Mouse (Mus musculus): ENCODE data around the gene Ube4b.

Gene Ube4b

DNA sequence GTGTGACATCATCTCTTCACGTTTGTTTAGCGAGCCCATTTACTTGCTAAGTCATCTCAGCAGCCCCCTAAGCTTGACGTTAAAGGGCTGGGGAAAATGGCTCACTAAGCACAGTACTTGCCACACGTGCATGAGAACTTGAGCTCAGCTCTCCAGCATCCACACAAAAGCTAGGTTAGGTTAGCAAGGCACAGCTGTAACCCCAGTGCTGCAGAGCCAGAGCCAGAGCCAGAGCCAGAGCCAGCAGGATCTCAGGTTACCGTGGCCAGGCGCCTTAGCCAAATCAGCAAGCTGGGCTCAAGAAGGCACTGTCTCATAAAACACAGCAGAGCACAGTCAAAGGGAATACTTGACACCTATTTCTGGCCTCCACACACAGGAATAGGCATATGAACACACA lies 31.0 kb downstream of the Ube4b start:
- DNase-seq (ENCODE audit: low spot score in 2 of 2): no peak

DNA sequence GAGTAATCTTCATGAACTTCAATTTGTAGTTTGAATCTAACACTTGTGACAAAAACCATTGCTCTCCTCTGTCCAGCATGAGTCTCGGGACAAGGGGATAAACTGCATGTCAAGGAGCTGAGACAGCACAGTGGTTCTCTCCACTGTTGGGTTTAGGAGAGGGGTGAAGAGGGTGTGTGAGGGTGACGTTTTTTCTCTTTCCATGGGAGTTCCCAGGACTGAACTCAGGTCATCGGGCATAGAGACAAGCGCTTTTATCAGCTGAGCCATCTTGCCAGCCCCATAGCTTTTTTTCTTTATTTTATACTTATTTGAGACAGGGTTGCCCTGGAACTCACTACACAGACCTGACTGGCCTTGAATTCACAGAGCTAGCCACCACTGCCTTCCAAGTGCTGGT lies 32.3 kb downstream of the Ube4b start:
- no peak for DNase-seq (ENCODE audit: low spot score in 2 of 2)

GRCm38 (mm10) chr4:149393311-149393995 lies 33.1 kb downstream of the Ube4b start:
- DNase-seq (ENCODE audit: low spot score in 2 of 2): no peak

- no peak for DNase-seq (ENCODE audit: low spot score in 2 of 2)
Measured at GRCm38 (mm10) chr4:149392359-149392758, 34.2 kb downstream of the Ube4b start.

GRCm38 (mm10) chr4:149381001-149381400 lies 45.5 kb downstream of the Ube4b start:
- DNase-seq (ENCODE audit: low spot score in 2 of 2): no peak

DNA sequence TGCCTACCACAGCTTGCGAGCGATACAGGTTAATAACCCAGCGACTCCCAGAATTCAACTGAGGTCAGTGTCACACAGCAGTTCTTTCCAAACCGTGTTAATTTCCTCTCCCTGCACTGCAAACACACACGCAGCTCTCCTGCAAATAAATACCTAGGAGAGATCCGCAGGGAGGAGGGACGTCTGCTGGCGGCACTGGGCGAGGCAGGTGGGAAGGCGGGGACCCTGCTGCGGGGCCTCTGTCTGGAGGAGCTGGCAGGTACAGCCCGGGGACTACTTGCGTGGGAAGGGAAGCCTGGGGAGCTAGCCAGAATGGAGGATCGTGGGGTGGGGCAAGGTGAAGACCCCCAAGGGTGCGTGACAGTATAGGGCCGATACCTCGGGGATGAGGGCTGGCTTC lies 46.7 kb downstream of the Ube4b start:
- no peak for DNase-seq (ENCODE audit: low spot score in 2 of 2)

GRCm38 (mm10) chr4:149378819-149379218 lies 47.7 kb downstream of the Ube4b start:
- no peak for DNase-seq (ENCODE audit: low spot score in 2 of 2)

DNA sequence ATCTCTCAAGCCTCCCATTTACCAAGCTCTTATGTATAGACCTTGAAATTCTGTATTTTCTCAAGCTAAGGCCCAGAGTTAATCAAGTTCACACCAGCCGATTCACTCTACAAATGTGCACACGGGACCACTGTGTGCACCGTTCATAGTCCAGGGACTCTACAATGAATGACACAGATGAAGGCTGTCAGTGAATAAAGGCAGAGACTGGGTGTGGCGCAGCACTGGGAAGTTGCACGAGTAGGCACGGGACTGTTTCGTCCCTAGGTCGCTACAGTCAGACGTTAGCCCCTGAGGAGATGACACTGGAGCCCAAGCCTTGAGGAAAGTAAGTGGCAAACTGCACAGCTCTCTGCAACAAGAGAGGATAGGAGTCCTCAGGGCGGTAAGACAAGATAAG lies 50.5 kb downstream of the Ube4b start:
- DNase-seq (ENCODE audit: low spot score in 2 of 2): no peak

DNA sequence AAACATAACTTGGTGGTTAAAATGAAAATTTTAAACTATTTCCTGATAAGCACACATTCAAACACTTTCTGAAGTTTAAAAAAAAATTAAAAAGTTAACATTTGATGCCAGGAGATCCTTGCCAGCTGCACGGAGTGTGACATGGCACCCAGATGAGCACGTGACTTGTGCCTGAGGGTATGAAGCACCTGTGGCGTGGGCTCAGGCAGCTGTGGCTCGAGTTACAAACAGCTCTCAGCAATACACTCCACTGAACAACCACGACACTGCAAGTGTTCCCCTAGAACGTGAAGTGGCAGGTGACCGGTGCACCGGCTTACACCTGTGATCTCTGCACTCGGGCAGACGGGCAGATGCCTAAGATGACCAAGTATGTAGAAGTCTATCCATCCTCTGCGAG lies 51.9 kb downstream of the Ube4b start:
- no peak for DNase-seq (ENCODE audit: low spot score in 2 of 2)

DNA sequence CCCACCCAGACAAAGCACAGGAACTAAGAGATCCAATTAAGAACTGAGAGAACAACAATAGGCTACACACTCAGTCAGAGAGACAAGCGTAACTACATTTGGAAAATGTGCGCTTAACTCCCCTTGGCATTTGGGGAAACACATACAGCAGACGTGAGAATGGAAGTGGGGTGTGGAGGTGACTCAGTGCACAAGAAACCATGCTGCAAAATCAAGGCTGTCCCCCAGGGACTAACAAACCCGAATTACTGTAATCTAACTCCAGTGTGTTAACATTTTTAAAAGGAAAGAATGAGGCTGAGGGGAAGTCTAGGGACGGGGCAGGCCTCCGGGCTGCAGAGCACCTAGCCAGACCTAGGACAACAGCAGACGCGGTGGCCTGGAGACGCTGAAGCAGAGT lies 52.6 kb downstream of the Ube4b start:
- no peak for DNase-seq (ENCODE audit: low spot score in 2 of 2)

DNA sequence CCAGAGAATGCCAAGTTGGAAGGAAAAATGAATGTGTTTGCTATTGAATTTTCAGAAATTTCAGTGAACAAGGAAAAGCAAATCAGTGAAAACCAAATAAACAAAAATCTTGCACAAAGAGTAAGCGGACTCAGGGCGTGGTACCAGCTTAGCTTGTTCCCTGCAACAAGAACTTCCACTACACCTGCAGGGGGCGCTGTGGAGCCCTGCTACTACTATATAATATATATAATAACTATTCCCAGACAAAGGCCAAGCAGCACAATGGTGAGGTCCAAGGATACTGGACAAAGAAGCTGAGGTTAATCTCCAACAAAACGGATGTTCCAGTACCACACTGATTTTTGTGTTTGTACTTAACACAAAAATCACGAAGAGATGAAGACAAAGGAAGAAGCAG lies 53.1 kb downstream of the Ube4b start:
- peak; percentile 38 to 41 for DNase-seq (ENCODE audit: low spot score in 2 of 2)

DNA sequence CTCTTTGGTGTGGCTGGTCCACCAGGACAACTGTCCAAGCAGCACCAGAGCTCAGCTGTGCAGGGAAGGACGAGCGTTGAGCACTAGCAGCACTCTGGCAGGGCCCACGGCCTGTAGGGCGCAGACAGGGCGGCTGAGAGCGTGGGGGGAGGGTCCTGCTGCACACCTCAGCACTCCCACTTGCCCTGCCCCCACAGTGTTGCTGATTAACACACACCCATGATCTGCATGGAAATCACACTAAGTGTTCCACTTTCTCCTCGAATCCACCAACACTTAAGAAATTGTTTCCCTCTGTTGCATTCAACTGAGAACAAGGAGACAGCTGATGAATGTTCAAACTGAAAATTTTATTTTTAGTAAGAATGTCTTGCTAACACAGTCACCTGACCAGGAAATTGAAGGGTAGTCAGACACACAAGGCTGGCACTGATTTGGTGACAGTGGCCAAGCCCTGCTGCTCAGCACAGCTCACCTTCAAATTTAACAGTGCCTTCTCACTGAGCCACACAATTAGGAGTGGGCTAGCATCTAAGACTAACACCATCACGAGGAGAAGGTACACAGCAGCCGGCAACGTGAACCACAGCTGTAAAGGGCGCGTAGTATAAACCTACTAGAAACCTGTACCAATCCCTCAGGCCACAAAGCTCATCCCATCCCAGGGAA lies 60.7 kb downstream of the Ube4b start:
- DNase-seq (ENCODE audit: low spot score in 2 of 2): no peak

- DNase-seq (ENCODE audit: low spot score in 2 of 2): no peak
Measured at GRCm38 (mm10) chr4:149364896-149365295, 61.7 kb downstream of the Ube4b start.

GRCm38 (mm10) chr4:149361051-149361450 lies 65.5 kb downstream of the Ube4b start:
- DNase-seq (ENCODE audit: low spot score in 2 of 2): no peak

DNA sequence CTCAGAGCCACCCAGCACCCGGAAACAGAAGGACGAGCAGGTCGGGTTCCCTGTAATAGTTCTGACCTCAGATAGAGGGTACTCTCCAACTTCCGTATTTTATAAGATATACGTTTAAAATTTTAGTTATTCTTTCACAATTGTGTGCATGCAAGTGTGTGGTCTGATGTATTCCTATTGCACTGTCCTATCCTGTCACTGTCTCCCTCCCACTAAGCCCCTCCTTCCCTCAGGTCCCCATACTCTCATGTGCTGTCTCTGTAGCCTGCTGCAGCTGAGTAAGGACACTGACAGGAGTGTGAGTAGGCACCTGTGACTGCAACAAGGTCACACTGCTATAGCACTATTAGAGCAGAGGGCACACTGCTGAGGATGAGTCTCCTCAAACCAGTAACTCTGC lies 65.9 kb downstream of the Ube4b start:
- DNase-seq (ENCODE audit: low spot score in 2 of 2): no peak

DNA sequence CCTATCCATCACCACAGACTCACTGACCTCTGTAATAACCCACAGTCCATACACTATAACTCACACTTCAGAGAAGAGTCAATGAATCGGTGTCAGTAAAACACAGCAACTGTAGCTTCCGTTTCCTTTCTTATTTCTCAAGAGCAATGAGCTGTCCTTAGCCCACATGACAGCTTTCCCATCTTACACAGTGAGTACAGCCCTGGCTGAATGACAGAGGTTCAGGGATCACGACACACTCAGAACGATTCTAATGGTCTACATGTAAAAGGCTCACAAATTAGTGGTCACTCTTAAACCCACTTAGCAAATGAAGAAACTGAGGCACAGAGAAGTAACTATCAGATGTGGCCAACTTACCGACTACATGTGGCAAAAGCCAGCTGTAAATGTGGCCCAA lies 68.6 kb downstream of the Ube4b start:
- no peak for DNase-seq (ENCODE audit: low spot score in 2 of 2)

DNA sequence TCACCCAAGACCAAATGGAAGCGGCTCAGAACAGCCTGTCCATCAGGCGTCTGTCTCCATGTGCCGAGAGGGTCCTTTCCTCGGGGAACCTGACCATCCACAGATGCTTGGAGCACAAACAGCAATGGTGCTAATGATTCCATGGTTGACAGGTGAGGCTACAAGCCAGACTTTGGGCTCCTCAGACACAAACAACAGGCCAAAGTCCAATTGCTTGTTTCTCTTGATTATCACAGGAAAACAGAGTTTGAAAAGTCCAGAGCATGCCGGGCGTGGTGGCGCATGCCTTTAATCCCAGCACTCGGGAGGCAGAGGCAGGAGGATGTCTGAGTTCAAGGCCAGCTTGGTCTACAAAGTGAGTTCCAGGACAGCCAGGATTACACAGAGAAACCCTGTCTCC lies 71.9 kb downstream of the Ube4b start:
- no peak for DNase-seq (ENCODE audit: low spot score in 2 of 2)

DNA sequence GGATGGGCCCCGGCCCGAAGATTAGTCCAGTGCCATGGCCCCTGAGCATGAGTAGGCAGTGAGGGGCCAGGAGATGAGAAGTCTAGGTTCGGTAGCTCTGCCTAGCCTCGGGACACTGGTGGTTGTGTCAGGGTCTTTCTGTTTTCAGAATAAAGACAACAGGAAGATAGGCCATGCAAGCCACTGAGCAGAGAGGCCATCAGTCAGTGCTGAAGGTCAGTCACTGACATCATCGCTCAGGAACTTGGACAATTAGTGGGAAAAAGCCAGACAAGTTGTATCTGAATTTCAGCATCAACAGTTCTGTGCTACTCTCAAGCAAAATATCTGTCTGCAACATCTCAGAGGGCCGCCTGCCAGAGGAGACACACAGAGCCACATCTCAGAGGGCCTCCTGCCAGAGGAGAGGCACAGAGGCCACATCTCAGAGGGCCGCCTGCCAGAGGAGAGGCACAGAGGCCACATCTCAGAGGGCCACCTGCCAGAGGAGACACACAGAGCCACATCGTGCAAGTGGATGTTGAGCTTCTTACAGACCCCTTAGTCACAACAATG lies 74.9 kb downstream of the Ube4b start:
- DNase-seq (ENCODE audit: low spot score in 2 of 2): no peak

- no peak for DNase-seq (ENCODE audit: low spot score in 2 of 2)
Measured at GRCm38 (mm10) chr4:149348963-149349362, 77.6 kb downstream of the Ube4b start.

- no peak for DNase-seq (ENCODE audit: low spot score in 2 of 2)
Measured at GRCm38 (mm10) chr4:149345873-149346272, 80.7 kb downstream of the Ube4b start.

- no peak for DNase-seq (ENCODE audit: low spot score in 2 of 2)
Measured at GRCm38 (mm10) chr4:149344311-149344710, 82.2 kb downstream of the Ube4b start.

DNA sequence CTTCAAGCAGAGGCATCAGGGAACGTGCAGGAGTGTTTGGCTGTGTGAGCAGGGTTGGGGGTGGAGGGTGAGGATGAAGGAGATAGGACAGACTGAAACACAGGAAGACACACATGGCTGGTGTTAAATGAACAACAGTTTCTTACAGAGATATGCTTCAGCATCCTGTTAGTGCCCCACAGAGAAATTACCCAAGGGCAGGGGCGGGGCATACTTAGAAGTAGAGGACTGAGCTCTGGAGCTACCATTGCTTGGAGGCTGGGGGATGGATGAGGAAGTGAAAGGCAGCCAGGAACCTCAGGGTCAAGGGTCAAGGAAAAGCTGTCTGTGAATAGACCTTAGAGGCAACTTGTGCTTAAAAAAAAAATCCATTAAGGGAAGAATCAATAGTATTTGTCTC lies 85.9 kb downstream of the Ube4b start:
- no peak for DNase-seq (ENCODE audit: low spot score in 2 of 2)

GRCm38 (mm10) chr4:149339426-149340214 lies 86.9 kb downstream of the Ube4b start:
- no peak for DNase-seq (ENCODE audit: low spot score in 2 of 2)
